Mouse (Mus musculus) spleen, adult 2 months (tissue): ENCODE results near the gene Astn2. TPM values are rescaled to one million over a fixed set of nuclear protein-coding genes. Genes with fewer than 3 reads are reported as not detected.
"Not testable (repeated sequence)": the region's sequence is repeated elsewhere in the genome, so short reads cannot be mapped to it uniquely, and the experiment has no call there.

Experiments
- DNase-seq, 2 experiments: peaks; one replicate each; pipeline versions ENCODE4 v3.0.0 to v3.0.0-alpha.2; 2012 to 2021; ENCODE audit warnings: low spot score in 2 of 2, low read depth in 1 of 2
- H3K27ac ChIP-seq: fragments of 200-500 bp; 2 replicates; pipeline ENCODE4 v1.5.1; 2012; ENCODE audit warnings: low read length, inconsistent platforms; ENCODE audit not compliant: insufficient read depth
- H3K27me3 ChIP-seq: fragments of 200-500 bp; 2 replicates; pipeline ENCODE4 v1.6.1; 2012; ENCODE audit warnings: mild to moderate bottlenecking, moderate library complexity, low read length, inconsistent platforms; ENCODE audit not compliant: control insufficient read depth, insufficient read depth
- H3K36me3 ChIP-seq: fragments of 200-500 bp; 2 replicates; pipeline ENCODE4 v1.6.1; 2012; ENCODE audit warnings: mild to moderate bottlenecking, low read length, inconsistent platforms; ENCODE audit not compliant: control insufficient read depth, insufficient read depth
- H3K4me1 ChIP-seq: fragments of 200-500 bp; 2 replicates; pipeline ENCODE4 v1.6.1; 2011; ENCODE audit warnings: inconsistent platforms; ENCODE audit not compliant: control insufficient read depth, insufficient read depth, insufficient read length
- H3K4me3 ChIP-seq: fragments of 200-500 bp; 2 replicates; pipeline ENCODE4 v1.5.1; 2011; ENCODE audit warnings: mild to moderate bottlenecking, inconsistent platforms; ENCODE audit not compliant: insufficient read depth, insufficient read length; ENCODE audit errors: extremely low read depth
- CTCF ChIP-seq: fragments of 200-500 bp; IDR thresholded peaks from 2 replicates; pipeline ENCODE4 v1.5.1; 2011; ENCODE audit warnings: mild to moderate bottlenecking, inconsistent platforms; ENCODE audit not compliant: insufficient read depth, insufficient read length, insufficient replicate concordance; ENCODE audit errors: extremely low read depth
- POLR2A ChIP-seq: fragments of 200-500 bp; IDR thresholded peaks from 2 replicates; pipeline ENCODE4 v1.6.1; 2011; ENCODE audit warnings: low read depth, low read length, inconsistent platforms
- WGBS: fragments of 180-500 bp; shearing (Covaris S2); methylation state at CpG from one replicate; pipeline ENCODE4 v1.1.7; 2018; 5-methylcytosine and 5-hydroxymethylcytosine counted together
- polyA plus RNA-seq: library from polyadenylated mRNA; depleted of rRNA; stranded (reverse); fragments of >200 nt; gene quantifications from 2 replicates; pipeline ENCODE4 v1.2.3, GENCODE M21; 2012

The Astn2 gene
- polyA plus RNA-seq, 1 experiment = 3.9 TPM

- Histone ChIP-seq H3K36me3 (no peaks in the 10 kb centered on the region), H3K27ac (no peak overlapping the region), H3K27me3 (no peaks in the 10 kb centered on the region), H3K4me1 (no peaks in the 10 kb centered on the region), H3K4me3 (no peak overlapping the region)
- 73% methylated on average over 3 of the region's 3 CpGs for whole genome bisulfite sequencing
- no peak for TF ChIP-seq CTCF
- no peak for TF ChIP-seq POLR2A
- no peak for DNase-seq
Measured at GRCm38 (mm10) chr4:65686258-65687005, 718.0 kb downstream of the Astn2 start.

- no peak overlapping the region for H3K27ac ChIP-seq
- TF ChIP-seq CTCF = no peak
- TF ChIP-seq POLR2A = no peak
- H3K4me3 ChIP-seq = no peak overlapping the region
- 81% methylated on average over 3 of the region's 3 CpGs for WGBS
- no peak for DNase-seq
- H3K4me1 ChIP-seq = no peaks in the 10 kb centered on the region
- no peaks in the 10 kb centered on the region for H3K36me3 ChIP-seq
- no peaks in the 10 kb centered on the region for H3K27me3 ChIP-seq
Measured at GRCm38 (mm10) chr4:65684401-65684800, 720.0 kb downstream of the Astn2 start.

GRCm38 (mm10) chr4:65679786-65680185 is 724.6 kb downstream of the Astn2 start:
- H3K4me1 ChIP-seq, H3K36me3 ChIP-seq, H3K27ac ChIP-seq, H3K27me3 ChIP-seq, H3K4me3 ChIP-seq, DNase-seq: not testable (repeated sequence)
- 67% methylated on average over 2 of the region's 2 CpGs for WGBS

GRCm38 (mm10) chr4:65678929-65679328 is 725.5 kb downstream of the Astn2 start:
- H3K4me1 ChIP-seq = no peaks in the 10 kb centered on the region
- no peaks in the 10 kb centered on the region for H3K36me3 ChIP-seq
- no peak overlapping the region for H3K4me3 ChIP-seq
- TF ChIP-seq POLR2A = no peak
- no peak for TF ChIP-seq CTCF
- 31% methylated on average over 5 of the region's 5 CpGs for WGBS
- no peak for DNase-seq
- no peaks in the 10 kb centered on the region for H3K27me3 ChIP-seq
- no peak overlapping the region for H3K27ac ChIP-seq

- no peaks in the 10 kb centered on the region for H3K36me3 ChIP-seq
- H3K27ac ChIP-seq = no peak overlapping the region
- DNase-seq = no peak
- no peaks in the 10 kb centered on the region for H3K4me1 ChIP-seq
- TF ChIP-seq CTCF (no peak), POLR2A (no peak)
- no peaks in the 10 kb centered on the region for H3K27me3 ChIP-seq
- 73% methylated on average over 5 of the region's 5 CpGs for WGBS
- no peak overlapping the region for H3K4me3 ChIP-seq
Measured at GRCm38 (mm10) chr4:65678495-65678894, 725.9 kb downstream of the Astn2 start.

- WGBS = 86% methylated on average over 4 of the region's 4 CpGs
- Histone ChIP-seq H3K4me3 (no peak overlapping the region), H3K36me3 (no peaks in the 10 kb centered on the region), H3K27ac (no peak overlapping the region), H3K4me1 (no peaks in the 10 kb centered on the region), H3K27me3 (no peaks in the 10 kb centered on the region)
- DNase-seq = no peak
- no peak for TF ChIP-seq CTCF
- no peak for TF ChIP-seq POLR2A
Measured at GRCm38 (mm10) chr4:65674267-65674978, 730.0 kb downstream of the Astn2 start.

- no peak for DNase-seq
- Histone ChIP-seq H3K27ac (no peak overlapping the region), H3K27me3 (no peaks in the 10 kb centered on the region), H3K4me1 (no peaks in the 10 kb centered on the region), H3K36me3 (no peaks in the 10 kb centered on the region), H3K4me3 (no peak overlapping the region)
- TF ChIP-seq CTCF (no peak), POLR2A (no peak)
- WGBS = 86% methylated on average over 4 of the region's 4 CpGs
Measured at GRCm38 (mm10) chr4:65673418-65673933, 730.9 kb downstream of the Astn2 start.
